Mouse (Mus musculus): ENCODE measurements at regions not wholly inside any gene's neighbourhood (a gene's known extent, or its start where the extent isn't known, plus 50 kb on each side); places are given as distances from the start of the nearest gene placed in this dataset.

DNA sequence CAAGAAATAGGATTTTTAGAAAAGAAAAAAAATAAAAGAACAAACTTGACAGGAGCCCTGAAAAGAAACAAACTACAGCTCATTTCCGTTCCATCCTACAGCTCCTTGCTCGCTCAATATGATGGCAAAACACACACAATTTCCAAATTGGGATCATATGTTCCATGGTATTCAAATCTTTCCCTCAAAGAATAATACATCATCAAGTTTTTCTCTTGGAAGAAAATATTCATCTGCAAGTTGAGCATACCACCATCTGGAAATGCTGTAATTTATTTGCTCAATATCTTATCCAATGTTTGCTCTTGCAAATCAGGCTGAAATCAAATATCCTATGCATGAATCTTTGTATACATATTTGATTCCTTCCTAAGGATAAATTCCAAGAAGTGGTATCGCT lies 131.1 kb upstream of the Slc22a22 start:
- H3K27ac ChIP-seq (ENCODE audit: insufficient read depth, low read length): no peak overlapping the region
- WGBS: 91% methylated on average over 3 of the region's 3 CpGs
- H3K4me3 ChIP-seq (ENCODE audit: extremely low read depth, insufficient read depth, insufficient read length): no peak overlapping the region
- DNase-seq (ENCODE audit: low read depth in 1 of 2, low spot score in 2 of 2): no peak
- no peak for TF ChIP-seq CTCF (IDR thresholded peaks at IDR 0.05; ENCODE audit: extremely low read depth, insufficient read depth, insufficient read length, insufficient replicate concordance)
- TF ChIP-seq POLR2A (IDR thresholded peaks at IDR 0.05; ENCODE audit: low read depth, low read length): no peak
- no peaks in the 10 kb centered on the region for H3K4me1 ChIP-seq (ENCODE audit: control insufficient read depth, insufficient read depth, insufficient read length)
- no peaks in the 10 kb centered on the region for H3K27me3 ChIP-seq (ENCODE audit: control insufficient read depth, insufficient read depth, low read length)
- H3K36me3 ChIP-seq (ENCODE audit: control insufficient read depth, insufficient read depth, low read length): no peaks in the 10 kb centered on the region

DNA sequence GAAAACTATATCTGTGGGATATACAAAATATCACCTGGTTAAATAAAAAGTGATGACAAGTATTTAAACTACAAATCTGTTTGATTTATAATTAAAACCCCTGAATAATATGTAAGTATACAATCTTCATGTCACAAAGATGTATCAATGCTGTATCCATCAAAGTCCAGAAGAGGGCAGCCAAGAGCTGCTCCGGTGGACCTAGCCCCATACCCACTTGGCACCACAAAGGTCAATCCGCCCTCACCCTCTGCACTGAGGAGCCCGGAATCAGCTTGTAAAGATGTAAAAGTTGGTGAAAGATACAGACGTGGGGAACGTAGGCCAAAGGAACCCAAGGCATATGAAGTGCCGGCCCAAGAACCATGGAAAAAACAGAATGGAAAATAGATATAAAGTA lies 123.1 kb upstream of the Slc22a22 start:
- Histone ChIP-seq H3K4me1 (ENCODE audit: control insufficient read depth, insufficient read depth, insufficient read length) (peaks cover 2% of the 10 kb centered on the region; the same call in 1 of the 2 replicates), H3K27me3 (ENCODE audit: control insufficient read depth, insufficient read depth, low read length) (no peaks in the 10 kb centered on the region), H3K36me3 (ENCODE audit: control insufficient read depth, insufficient read depth, low read length) (no peaks in the 10 kb centered on the region), H3K4me3 (ENCODE audit: extremely low read depth, insufficient read depth, insufficient read length) (no peak overlapping the region), H3K27ac (ENCODE audit: insufficient read depth, low read length) (no peak overlapping the region)
- 17% methylated on average over 6 of the region's 6 CpGs for WGBS
- peak; percentile 4 to 27 for DNase-seq (ENCODE audit: low read depth in 1 of 2, low spot score in 2 of 2)
- TF ChIP-seq CTCF (IDR thresholded peaks at IDR 0.05; ENCODE audit: extremely low read depth, insufficient read depth, insufficient read length, insufficient replicate concordance): peak; percentile 49; the same call in 1 of the 2 replicates
- no peak for TF ChIP-seq POLR2A (IDR thresholded peaks at IDR 0.05; ENCODE audit: low read depth, low read length)

DNA sequence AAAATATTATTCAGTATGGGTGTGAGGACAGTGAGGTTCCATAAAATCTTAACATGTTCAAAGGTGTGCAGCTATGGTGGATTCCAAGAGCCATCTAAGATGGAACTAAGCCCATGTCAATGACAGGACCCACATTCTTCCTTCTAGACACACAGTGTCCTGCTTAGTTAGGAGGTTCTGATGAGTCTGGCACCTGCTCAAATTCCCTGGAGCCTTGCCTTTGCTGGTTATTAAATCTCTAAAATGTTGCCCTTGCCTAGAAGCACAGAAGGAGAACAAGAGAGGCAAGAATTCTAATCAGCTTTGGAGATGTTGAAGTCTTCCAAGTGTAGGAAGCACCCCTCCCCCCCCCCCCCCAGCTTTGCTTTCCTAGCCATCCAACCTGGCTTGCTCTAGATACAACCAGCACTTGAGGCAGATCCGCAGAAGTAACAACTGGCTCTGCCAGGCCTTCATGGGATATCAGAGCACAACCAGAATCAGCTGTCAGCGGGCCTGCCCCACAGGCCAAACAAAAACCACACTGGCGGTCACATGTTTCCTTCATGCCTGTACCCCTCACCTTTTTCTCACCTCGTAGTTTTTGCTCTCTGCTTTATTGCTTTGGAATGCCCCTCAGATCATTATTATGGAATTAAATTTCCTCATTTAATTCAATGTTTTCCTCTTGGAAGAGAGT lies 116.0 kb upstream of the Slc22a22 start:
- Histone ChIP-seq H3K4me1 (ENCODE audit: control insufficient read depth, insufficient read depth, insufficient read length) (no peaks in the 10 kb centered on the region), H3K4me3 (ENCODE audit: extremely low read depth, insufficient read depth, insufficient read length) (no peak overlapping the region), H3K36me3 (ENCODE audit: control insufficient read depth, insufficient read depth, low read length) (no peaks in the 10 kb centered on the region), H3K27me3 (ENCODE audit: control insufficient read depth, insufficient read depth, low read length) (no peaks in the 10 kb centered on the region), H3K27ac (ENCODE audit: insufficient read depth, low read length) (no peak overlapping the region)
- no peak for DNase-seq (ENCODE audit: low read depth in 1 of 2, low spot score in 2 of 2)
- 48% methylated on average over 4 of the region's 4 CpGs for WGBS
- TF ChIP-seq POLR2A (IDR thresholded peaks at IDR 0.05; ENCODE audit: low read depth, low read length) (no peak), CTCF (IDR thresholded peaks at IDR 0.05; ENCODE audit: extremely low read depth, insufficient read depth, insufficient read length, insufficient replicate concordance) (no peak)

DNA sequence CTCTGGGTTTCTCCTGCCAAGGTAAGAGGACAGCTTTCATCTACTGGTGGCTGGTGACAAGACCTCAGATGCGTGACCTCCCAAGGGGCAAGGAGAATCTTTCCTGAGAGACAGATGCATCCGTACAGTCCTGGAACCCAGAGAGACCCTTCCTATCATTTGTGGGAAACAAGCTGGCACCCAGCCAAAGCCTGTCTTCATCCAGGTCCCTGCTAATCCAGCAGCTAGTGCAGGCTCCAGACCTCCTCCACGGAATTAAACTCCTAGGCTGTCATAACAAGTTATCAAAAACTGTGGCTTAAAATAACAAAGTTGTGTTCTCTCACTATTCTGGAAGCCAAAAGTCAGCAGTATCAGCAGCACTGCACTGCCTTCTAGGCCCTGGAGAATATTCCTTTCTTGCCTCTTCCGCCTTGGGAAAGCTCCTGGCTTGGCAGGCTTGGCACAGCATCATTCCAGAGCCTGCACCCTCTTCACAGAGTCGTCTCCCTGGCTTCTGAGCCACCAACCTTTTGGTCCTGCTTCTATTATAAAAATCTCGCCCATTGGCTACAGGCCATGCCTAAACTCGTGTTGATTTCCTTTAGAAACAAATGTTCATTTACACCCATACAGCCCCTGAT lies 113.3 kb upstream of the Slc22a22 start:
- DNase-seq (ENCODE audit: low read depth in 1 of 2, low spot score in 2 of 2): no peak
- WGBS: 81% methylated on average over 7 of the region's 7 CpGs
- H3K27me3 ChIP-seq (ENCODE audit: control insufficient read depth, insufficient read depth, low read length): no peaks in the 10 kb centered on the region
- no peak overlapping the region for H3K4me3 ChIP-seq (ENCODE audit: extremely low read depth, insufficient read depth, insufficient read length)
- no peak for TF ChIP-seq CTCF (IDR thresholded peaks at IDR 0.05; ENCODE audit: extremely low read depth, insufficient read depth, insufficient read length, insufficient replicate concordance)
- TF ChIP-seq POLR2A (IDR thresholded peaks at IDR 0.05; ENCODE audit: low read depth, low read length): no peak
- no peaks in the 10 kb centered on the region for H3K36me3 ChIP-seq (ENCODE audit: control insufficient read depth, insufficient read depth, low read length)
- H3K27ac ChIP-seq (ENCODE audit: insufficient read depth, low read length): no peak overlapping the region
- no peaks in the 10 kb centered on the region for H3K4me1 ChIP-seq (ENCODE audit: control insufficient read depth, insufficient read depth, insufficient read length)

DNA sequence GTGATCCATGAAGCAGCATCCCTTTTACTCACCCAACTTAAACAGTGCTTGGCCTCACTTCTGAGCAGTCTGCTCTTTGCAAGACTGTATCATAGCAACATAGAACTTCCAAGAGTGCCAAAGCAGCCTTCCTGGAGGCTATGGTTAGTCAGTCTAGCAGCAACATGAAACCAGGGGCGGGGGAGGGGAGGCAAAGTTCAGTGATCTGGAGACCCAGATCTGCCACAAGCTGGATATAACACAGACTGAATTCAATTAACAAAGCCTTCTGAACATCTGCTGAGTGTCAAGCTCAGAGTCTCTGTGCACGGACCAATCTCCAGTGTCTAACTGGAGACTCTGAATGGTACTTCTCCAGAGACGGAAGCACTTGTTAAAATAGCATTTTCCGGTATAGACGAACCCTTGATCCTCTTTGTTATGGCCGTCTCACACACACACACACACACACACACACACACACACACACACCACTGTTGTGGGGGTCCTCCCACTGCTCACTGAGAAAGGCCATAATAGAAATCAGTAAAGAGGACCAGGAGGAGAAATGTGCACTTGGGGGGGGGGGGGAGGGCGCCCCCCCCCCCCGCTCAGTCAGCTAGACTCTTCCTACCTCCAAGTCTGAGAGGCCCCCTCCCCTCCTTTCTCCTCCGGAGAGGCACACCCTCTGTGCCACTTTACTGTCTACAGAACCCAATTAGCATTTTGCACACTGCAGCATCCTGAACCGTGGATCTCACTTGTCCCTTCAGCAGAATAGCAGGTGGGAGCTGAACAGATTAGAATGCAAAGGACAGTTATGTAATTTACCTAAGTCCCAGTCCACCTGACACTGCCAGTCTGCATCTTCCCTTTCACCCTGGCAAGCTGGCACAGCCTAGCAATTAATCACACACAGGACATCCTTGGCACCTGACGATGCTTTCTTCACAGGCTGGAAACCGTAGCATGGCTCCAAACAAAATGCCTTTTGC lies 112.3 kb upstream of the Slc22a22 start:
- no peaks in the 10 kb centered on the region for H3K36me3 ChIP-seq (ENCODE audit: control insufficient read depth, insufficient read depth, low read length)
- TF ChIP-seq CTCF (IDR thresholded peaks at IDR 0.05; ENCODE audit: extremely low read depth, insufficient read depth, insufficient read length, insufficient replicate concordance): no peak
- TF ChIP-seq POLR2A (IDR thresholded peaks at IDR 0.05; ENCODE audit: low read depth, low read length): no peak
- H3K27ac ChIP-seq (ENCODE audit: insufficient read depth, low read length): no peak overlapping the region
- no peaks in the 10 kb centered on the region for H3K27me3 ChIP-seq (ENCODE audit: control insufficient read depth, insufficient read depth, low read length)
- DNase-seq (ENCODE audit: low read depth in 1 of 2, low spot score in 2 of 2): no peak
- WGBS: 80% methylated on average over 11 of the region's 12 CpGs
- no peak overlapping the region for H3K4me3 ChIP-seq (ENCODE audit: extremely low read depth, insufficient read depth, insufficient read length)
- H3K4me1 ChIP-seq (ENCODE audit: control insufficient read depth, insufficient read depth, insufficient read length): no peaks in the 10 kb centered on the region

DNA sequence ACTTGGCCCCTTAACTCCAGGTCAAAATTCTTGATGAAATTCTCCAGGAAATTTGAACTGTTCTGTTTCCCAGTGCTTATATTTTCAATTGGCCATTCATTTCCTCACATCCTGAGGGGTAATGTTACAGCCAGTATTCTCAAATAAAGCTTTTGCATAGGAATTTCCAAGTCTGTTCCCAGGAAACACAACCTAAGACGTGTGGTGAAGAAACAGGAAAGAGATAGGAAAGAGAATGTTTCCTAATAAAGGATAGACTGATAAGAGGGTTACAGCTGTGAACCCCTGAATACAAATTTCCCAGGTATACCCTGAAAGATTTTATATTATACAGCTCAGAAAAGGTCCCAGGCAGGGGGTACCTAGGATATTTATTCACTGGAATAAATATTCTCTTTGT lies 108.0 kb upstream of the Slc22a22 start:
- Histone ChIP-seq H3K4me3 (ENCODE audit: extremely low read depth, insufficient read depth, insufficient read length) (no peak overlapping the region), H3K36me3 (ENCODE audit: control insufficient read depth, insufficient read depth, low read length) (no peaks in the 10 kb centered on the region), H3K4me1 (ENCODE audit: control insufficient read depth, insufficient read depth, insufficient read length) (no peaks in the 10 kb centered on the region), H3K27ac (ENCODE audit: insufficient read depth, low read length) (no peak overlapping the region), H3K27me3 (ENCODE audit: control insufficient read depth, insufficient read depth, low read length) (no peaks in the 10 kb centered on the region)
- WGBS: 78% methylated on average over 1 of the region's 1 CpGs
- TF ChIP-seq POLR2A (IDR thresholded peaks at IDR 0.05; ENCODE audit: low read depth, low read length): no peak
- TF ChIP-seq CTCF (IDR thresholded peaks at IDR 0.05; ENCODE audit: extremely low read depth, insufficient read depth, insufficient read length, insufficient replicate concordance): no peak
- DNase-seq (ENCODE audit: low read depth in 1 of 2, low spot score in 2 of 2): no peak
